Mouse (Mus musculus) brown adipose tissue, adult 24 weeks (tissue): ENCODE results near the gene Myocd. TPM values are rescaled to one million over a fixed set of nuclear protein-coding genes. Genes with fewer than 3 reads are reported as not detected.

Experiments
- H3K27ac ChIP-seq: fragments of 200-500 bp; replicated peaks from 2 replicates; pipeline ENCODE4 v1.5.1; 2012; ENCODE audit warnings: low read depth, mild to moderate bottlenecking, low read length
- H3K4me1 ChIP-seq: fragments of 200-500 bp; 2 replicates; pipeline ENCODE4 v1.6.1; 2012; ENCODE audit warnings: low read length, mixed read lengths; ENCODE audit not compliant: control insufficient read depth, insufficient read depth, insufficient read length
- H3K4me3 ChIP-seq: fragments of 200-500 bp; 2 replicates; pipeline ENCODE4 v1.5.1; 2012; ENCODE audit warnings: low read depth, mild to moderate bottlenecking, low read length, moderate library complexity; ENCODE audit not compliant: insufficient read depth
- polyA plus RNA-seq: library from polyadenylated mRNA; stranded (reverse); fragments of >200 nt; gene quantifications from 2 replicates; pipeline ENCODE4 v1.2.4, GENCODE M21; 2012; ENCODE audit not compliant: missing spikeins, insufficient read depth, insufficient read length

The Myocd gene
- polyA plus RNA-seq, 1 experiment, result not detected

DNA sequence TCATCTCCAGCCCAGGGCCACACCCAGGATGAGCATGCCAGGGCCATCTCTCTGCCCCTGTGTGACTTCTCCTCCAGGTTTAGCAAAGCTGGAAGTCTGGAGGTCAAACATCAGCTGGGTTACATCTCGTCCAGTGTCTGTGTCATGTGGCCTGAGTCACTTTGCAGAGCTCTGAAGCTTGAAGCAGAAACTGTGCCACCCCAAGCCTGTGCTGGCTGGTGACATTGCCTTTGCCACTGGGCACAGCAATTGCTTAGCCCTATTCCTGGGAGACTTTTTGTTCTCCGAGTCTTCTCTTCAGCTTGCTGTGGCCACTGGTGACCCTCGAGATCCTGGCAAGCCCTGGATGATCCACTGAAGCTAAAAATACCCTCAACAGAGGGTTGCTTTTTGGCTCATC lies 26.2 kb downstream of the Myocd start:
- no peak overlapping the region for H3K27ac ChIP-seq
- no peak overlapping the region for H3K4me3 ChIP-seq
- no peaks in the 10 kb centered on the region for H3K4me1 ChIP-seq

GRCm38 (mm10) chr11:65240521-65240920 lies 29.3 kb downstream of the Myocd start:
- Histone ChIP-seq H3K4me1 (no peaks in the 10 kb centered on the region), H3K4me3 (no peak overlapping the region), H3K27ac (no peak overlapping the region)

- H3K4me1 ChIP-seq, result no peaks in the 10 kb centered on the region
- H3K4me3 ChIP-seq, result no peak overlapping the region
- H3K27ac ChIP-seq, result no peak overlapping the region
These were observed 31.9 kb downstream of the Myocd start for GRCm38 (mm10) chr11:65237896-65238295.

DNA sequence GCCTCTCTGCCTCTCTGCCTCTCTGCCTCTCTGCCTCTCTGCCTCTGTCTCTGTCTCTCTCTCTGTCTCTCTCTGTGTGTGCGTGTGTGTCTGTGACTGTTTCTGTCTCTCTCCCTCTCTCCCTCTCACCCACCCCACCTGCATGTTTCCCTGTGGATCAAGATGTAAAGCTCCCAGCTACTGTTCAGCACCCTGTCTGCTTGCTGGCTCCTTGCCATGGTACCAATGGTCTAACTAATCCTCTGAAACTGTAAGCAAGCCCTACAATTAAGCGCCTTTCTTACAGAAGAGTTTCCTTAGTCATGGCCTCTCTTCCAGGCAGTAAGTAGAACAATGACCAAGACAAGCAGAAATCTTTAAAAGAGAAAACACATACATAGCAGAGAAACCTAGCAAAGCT lies 32.9 kb downstream of the Myocd start:
- H3K4me3 ChIP-seq, result no peak overlapping the region
- H3K4me1 ChIP-seq, result no peaks in the 10 kb centered on the region
- H3K27ac ChIP-seq, result no peak overlapping the region

DNA sequence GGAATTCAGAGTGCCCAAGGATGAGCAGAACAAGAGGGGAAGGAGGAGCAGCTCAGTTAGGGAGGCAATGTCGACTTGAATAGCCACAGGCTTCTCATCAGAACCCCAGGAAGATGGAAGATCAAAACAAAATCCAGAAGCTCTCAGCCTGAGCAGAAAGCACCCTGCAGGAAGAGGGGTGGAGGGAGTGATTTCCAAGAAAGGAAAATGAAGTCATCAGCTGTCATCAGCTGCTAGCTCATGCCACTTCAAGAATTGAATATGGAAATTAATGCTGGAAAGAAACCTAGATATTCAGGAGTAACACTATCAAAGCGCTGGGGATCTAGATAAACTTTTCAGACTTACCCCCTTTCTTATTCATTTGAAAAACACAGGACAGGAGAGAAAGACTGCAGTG lies 34.4 kb downstream of the Myocd start:
- Histone ChIP-seq H3K4me3 (no peak overlapping the region), H3K4me1 (no peaks in the 10 kb centered on the region), H3K27ac (no peak overlapping the region)

DNA sequence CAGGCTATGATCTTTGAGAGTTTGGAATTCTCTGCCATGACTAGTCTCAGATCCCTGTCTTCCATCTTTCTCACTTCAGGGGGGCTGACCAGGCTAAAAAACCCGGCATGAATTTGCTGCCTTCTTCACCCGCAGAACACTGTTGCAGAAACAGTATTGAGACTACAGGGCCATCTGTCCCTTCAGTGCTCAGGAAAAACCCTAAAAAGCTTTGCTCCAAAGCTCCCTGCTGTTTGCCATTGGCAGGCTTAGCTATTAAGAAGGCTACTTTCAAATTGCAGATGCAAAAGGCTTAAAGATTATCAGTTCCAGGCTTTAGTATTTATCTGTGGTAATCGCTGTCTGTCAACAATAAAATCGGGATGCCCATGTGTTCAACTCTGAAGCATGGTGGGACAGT lies 38.0 kb downstream of the Myocd start:
- Histone ChIP-seq H3K4me1 (no peaks in the 10 kb centered on the region), H3K27ac (no peak overlapping the region), H3K4me3 (no peak overlapping the region)

DNA sequence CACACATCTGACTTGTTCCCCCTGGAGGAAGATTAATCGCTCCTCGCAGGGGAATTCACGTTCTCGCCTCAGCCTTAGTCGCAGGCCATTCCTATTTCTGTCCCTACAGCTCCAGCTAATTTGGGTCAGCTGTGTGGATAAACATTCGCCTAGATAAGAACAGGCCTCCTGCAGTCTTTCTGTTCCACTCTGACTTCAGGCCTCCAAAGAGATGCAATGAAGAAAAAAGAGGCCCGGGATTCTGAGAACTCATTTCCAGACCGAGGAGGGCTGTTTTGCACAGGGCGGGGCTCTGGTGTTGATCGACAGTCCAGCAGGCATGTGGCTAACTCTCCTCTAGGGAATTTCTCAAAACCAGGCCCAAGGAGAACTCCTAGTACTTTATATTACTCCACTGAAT lies 43.0 kb downstream of the Myocd start:
- no peak overlapping the region for H3K27ac ChIP-seq
- H3K4me1 ChIP-seq, result no peaks in the 10 kb centered on the region
- no peak overlapping the region for H3K4me3 ChIP-seq

DNA sequence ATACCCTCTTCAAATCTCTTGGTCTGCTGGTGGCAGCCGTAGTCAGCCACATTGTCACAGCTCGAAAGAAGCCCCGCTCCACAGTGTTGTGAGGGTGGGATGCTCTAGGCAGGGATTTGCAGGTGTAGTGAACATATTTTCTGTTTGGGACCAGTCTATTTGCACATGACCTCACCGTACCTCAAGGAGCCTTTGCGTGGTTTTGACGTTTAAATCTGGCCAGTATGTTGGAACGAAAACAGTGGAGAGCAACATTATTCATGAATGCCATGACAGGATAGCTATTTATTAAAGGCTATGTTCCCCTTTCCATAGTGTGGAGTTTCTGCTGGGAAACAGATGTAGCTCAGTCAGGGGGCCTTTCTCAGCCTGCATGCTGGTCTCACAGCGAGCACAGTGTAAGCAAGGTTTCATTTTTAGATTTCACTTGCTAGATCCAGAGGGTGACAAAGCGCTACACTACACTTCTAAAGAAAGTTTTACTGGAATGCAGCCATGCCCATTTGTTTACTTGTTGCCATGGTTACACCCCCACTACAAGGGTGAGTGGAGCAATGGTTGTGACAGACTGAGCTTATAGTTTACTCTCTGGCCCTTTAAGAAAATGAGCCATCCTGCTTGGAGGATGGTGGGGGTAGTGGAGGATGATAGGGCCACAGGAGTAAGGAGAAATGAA lies 54.7 kb downstream of the Myocd start:
- Histone ChIP-seq H3K4me1 (no peaks in the 10 kb centered on the region), H3K4me3 (no peak overlapping the region), H3K27ac (no peak overlapping the region)

GRCm38 (mm10) chr11:65213806-65214205 lies 56.0 kb downstream of the Myocd start:
- Histone ChIP-seq H3K27ac (no peak overlapping the region), H3K4me1 (no peaks in the 10 kb centered on the region), H3K4me3 (no peak overlapping the region)

DNA sequence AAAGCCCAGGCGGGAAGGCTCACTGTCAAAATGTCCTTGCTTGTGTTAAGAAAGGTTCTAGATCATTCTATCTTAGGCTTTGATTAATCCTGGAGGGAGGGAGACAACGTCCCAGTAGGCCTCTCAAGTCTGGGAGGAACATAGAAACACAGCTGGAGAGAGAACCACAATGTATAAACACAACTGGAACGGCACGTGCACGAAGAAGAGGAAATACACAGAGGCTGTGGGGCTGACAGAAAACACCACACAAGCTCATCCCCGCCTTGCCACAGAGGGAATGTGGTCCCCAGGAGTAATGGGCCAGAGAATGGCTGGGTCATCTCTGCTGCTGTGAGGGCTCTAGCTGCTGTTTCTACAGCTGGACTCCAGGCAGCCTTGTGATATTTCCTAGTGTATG lies 58.1 kb downstream of the Myocd start:
- Histone ChIP-seq H3K4me1 (no peaks in the 10 kb centered on the region), H3K27ac (no peak overlapping the region)

DNA sequence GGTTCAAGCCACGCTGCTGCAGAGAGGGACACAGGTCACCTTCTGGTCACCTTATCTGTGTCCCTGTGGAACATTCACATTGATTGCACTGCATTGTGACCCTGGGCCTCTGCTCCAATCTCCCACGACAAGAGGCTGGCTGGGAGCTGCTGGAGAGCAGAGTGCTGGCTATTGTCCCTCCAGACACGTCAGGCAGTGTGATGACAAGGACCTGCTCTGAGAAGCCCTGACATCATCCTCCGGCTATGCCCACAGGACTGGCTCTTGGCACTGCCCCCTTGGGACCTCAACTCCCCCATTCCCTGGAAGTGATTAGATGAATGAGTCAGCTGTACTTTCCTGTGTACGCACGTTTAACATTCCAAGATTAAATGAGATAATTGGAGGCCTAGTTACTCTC lies 60.3 kb downstream of the Myocd start:
- Histone ChIP-seq H3K27ac (no peak overlapping the region), H3K4me1 (no peaks in the 10 kb centered on the region), H3K4me3 (no peak overlapping the region)

More for the DNA sequence above, 58.1 kb downstream of the Myocd start:
- no peak overlapping the region for H3K4me3 ChIP-seq

DNA sequence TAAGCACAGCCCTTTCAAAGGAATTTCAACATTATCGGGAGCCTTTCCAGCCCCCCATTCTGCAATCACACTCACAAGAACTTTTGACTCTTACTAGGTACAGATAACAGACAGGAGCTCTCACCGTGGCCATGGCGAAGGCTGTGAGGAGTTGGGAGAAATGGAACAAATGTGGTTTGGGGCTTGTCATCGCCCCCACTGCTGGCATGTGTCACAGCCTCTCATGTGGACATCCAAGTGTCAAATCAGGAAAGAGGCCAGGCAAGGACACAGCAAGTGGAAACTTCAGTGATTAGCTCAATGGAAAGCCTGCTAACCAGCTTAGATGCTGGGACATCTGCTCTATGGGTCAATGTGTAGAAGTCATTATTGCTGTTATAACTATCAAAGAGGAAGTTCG lies 64.5 kb downstream of the Myocd start:
- no peak overlapping the region for H3K27ac ChIP-seq
- H3K4me1 ChIP-seq, result no peaks in the 10 kb centered on the region
- H3K4me3 ChIP-seq, result no peak overlapping the region

- H3K4me3 ChIP-seq, result no peak overlapping the region
- H3K27ac ChIP-seq, result no peak overlapping the region
- H3K4me1 ChIP-seq, result no peaks in the 10 kb centered on the region
These were observed 65.1 kb downstream of the Myocd start for GRCm38 (mm10) chr11:65204651-65205050.

DNA sequence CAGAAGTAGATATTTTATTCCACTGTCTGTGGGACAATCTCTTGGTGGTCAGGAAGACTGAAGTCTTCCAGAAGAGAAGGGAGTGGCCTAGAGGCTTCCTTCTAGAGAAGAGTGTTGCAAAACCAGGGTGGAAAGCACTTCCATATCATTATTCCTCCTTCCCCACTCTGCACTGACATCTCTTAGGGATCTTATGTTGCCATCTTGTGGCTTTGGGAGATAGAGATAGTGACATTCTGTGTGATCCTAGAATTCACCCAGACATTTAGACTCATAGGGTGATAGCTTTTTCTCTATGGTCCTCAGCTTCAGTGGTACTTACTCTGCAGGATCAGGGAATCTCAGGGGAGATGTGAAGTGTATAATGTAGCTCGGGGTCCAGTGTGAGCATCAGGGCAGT lies 66.8 kb downstream of the Myocd start:
- no peak overlapping the region for H3K27ac ChIP-seq
- no peak overlapping the region for H3K4me3 ChIP-seq
- no peaks in the 10 kb centered on the region for H3K4me1 ChIP-seq

DNA sequence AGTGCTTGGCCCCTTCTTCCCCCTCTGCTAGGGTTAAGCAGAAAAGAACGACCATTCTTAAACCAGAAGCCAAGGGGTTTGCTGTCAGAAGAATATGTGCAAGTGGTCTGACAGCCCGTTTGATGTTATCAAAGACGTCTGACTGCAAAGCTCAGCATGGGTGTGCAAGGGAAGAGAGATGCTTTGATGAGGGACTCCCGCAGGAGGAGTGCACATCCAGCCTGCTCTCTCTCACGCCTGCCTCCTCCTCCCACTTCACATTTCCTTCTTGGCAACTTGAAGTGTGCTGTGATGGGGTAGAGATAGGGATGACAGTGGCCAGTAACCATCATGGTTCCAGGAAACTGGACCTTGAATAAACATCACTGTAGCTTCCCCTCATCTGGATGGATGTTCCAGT lies 67.6 kb downstream of the Myocd start:
- Histone ChIP-seq H3K4me3 (no peak overlapping the region), H3K27ac (no peak overlapping the region), H3K4me1 (no peaks in the 10 kb centered on the region)

GRCm38 (mm10) chr11:65198026-65198425 lies 71.8 kb downstream of the Myocd start:
- H3K4me3 ChIP-seq, result no peak overlapping the region
- H3K4me1 ChIP-seq, result no peaks in the 10 kb centered on the region
- no peak overlapping the region for H3K27ac ChIP-seq

GRCm38 (mm10) chr11:65197280-65197679 lies 72.5 kb downstream of the Myocd start:
- Histone ChIP-seq H3K4me1 (no peaks in the 10 kb centered on the region), H3K4me3 (no peak overlapping the region), H3K27ac (no peak overlapping the region)
